Mouse (Mus musculus) MEL (cell line): ENCODE data around the gene Gm15557. TPM values are rescaled to one million over a fixed set of nuclear protein-coding genes. Genes with fewer than 3 reads are reported as not detected.

ENCODE experiments used
- DNase-seq: peaks from one replicate; pipeline ENCODE4 v3.0.0; 2011; ENCODE audit warnings: low read depth, low spot score
- H3K27ac ChIP-seq: 2 replicates; pipeline ENCODE4 v1.5.1; 2012; ENCODE audit warnings: low read depth, mild to moderate bottlenecking, control low read depth, low read length, moderate library complexity; ENCODE audit not compliant: control insufficient read depth
- H3K27me3 ChIP-seq, 2 experiments: fragments of 150-350 bp in 1 of 2; sonication (generic) in 1 of 2; 2 replicates each; pipeline ENCODE4 v1.6.1; 2012; ENCODE audit warnings: low read length in 2 of 2, mild to moderate bottlenecking in 2 of 2, improper control_type of control experiment in 1 of 2, moderate library complexity in 1 of 2; ENCODE audit not compliant: insufficient read depth in 2 of 2, control insufficient read depth in 1 of 2
- H3K36me3 ChIP-seq, 2 experiments: 2 replicates each; pipeline ENCODE4 v1.6.1; 2012 to 2014; ENCODE audit warnings: low read length in 2 of 2, improper control_type of control experiment in 1 of 2, inconsistent platforms in 1 of 2, mild to moderate bottlenecking in 1 of 2; ENCODE audit not compliant: insufficient read depth in 2 of 2, control insufficient read depth in 1 of 2
- H3K4me1 ChIP-seq, 2 experiments: fragments of 150-350 bp in 1 of 2; sonication (generic) in 1 of 2; 2 replicates each; pipeline ENCODE4 v1.6.1; 2012; ENCODE audit warnings: low read length in 2 of 2, improper control_type of control experiment in 1 of 2, mild to moderate bottlenecking in 1 of 2; ENCODE audit not compliant: insufficient read depth in 2 of 2, control insufficient read depth in 1 of 2
- H3K4me3 ChIP-seq, 2 experiments: fragments of 150-350 bp in 1 of 2; sonication (generic) in 1 of 2; 2 replicates each; pipeline ENCODE4 v1.5.1; 2012; ENCODE audit warnings: low read depth in 2 of 2, low read length in 2 of 2, mild to moderate bottlenecking in 2 of 2, moderate library complexity in 2 of 2, control low read depth in 1 of 2, improper control_type of control experiment in 1 of 2; ENCODE audit not compliant: control insufficient read depth in 1 of 2, insufficient read depth in 1 of 2
- H3K79me2 ChIP-seq: 2 replicates; pipeline ENCODE4 v1.6.1; 2012; ENCODE audit warnings: mild to moderate bottlenecking, low read length, moderate library complexity; ENCODE audit not compliant: control insufficient read depth, poor library complexity, insufficient read depth
- H3K9ac ChIP-seq: 2 replicates; pipeline ENCODE4 v1.6.1; 2012; ENCODE audit warnings: low read depth, mild to moderate bottlenecking, control low read depth, low read length, moderate library complexity; ENCODE audit not compliant: control insufficient read depth, poor library complexity, severe bottlenecking
- H3K9me3 ChIP-seq: fragments of 150-350 bp; sonication (generic); replicated peaks from 2 replicates; pipeline ENCODE4 v1.6.1; 2012; ENCODE audit warnings: mild to moderate bottlenecking, low read length, improper control_type of control experiment, moderate library complexity; ENCODE audit not compliant: insufficient read depth
- CHD2 ChIP-seq: IDR thresholded peaks from 2 replicates; pipeline ENCODE4 v1.6.1; 2011; ENCODE audit warnings: low read length, improper control_type of control experiment
- E2F4 ChIP-seq: IDR thresholded peaks from 2 replicates; pipeline ENCODE4 v1.6.1; 2011; ENCODE audit warnings: low read depth, low read length, improper control_type of control experiment, borderline replicate concordance
- ETS1 ChIP-seq: IDR thresholded peaks from 2 replicates; pipeline ENCODE4 v1.6.1; 2012; ENCODE audit warnings: low read depth, mild to moderate bottlenecking, inconsistent platforms, low read length, improper control_type of control experiment, moderate library complexity
- KAT2A ChIP-seq: conservative IDR thresholded peaks from 2 replicates; pipeline ENCODE4 v1.6.1; 2012; ENCODE audit warnings: low read depth, low read length, improper control_type of control experiment, inconsistent platforms
- MAX ChIP-seq: IDR thresholded peaks from 2 replicates; pipeline ENCODE4 v1.6.1; 2011; ENCODE audit warnings: low read length, improper control_type of control experiment
- MEF2A ChIP-seq: IDR thresholded peaks from 2 replicates; pipeline ENCODE4 v1.6.1; 2014; ENCODE audit warnings: low read depth, mild to moderate bottlenecking, inconsistent platforms, low read length, improper control_type of control experiment; ENCODE audit not compliant: poor library complexity, insufficient replicate concordance, severe bottlenecking; ENCODE audit errors: extremely low read depth
- MYB ChIP-seq: IDR thresholded peaks from 2 replicates; pipeline ENCODE4 v1.6.1; 2011; ENCODE audit warnings: mild to moderate bottlenecking, low read depth, low read length, improper control_type of control experiment
- NELFE ChIP-seq: IDR thresholded peaks from 2 replicates; pipeline ENCODE4 v1.6.1; 2011; ENCODE audit warnings: low read depth, low read length, improper control_type of control experiment
- NRF1 ChIP-seq: IDR thresholded peaks from 2 replicates; pipeline ENCODE4 v1.6.1; 2014; ENCODE audit warnings: low read depth, mild to moderate bottlenecking, inconsistent platforms, low read length, improper control_type of control experiment, moderate library complexity; ENCODE audit not compliant: poor library complexity, insufficient read depth, severe bottlenecking
- POLR2AphosphoS2 ChIP-seq: IDR thresholded peaks from 2 replicates; pipeline ENCODE4 v1.6.1; 2011; ENCODE audit warnings: low read length, improper control_type of control experiment
- POLR2AphosphoS5 ChIP-seq: IDR thresholded peaks from 2 replicates; pipeline ENCODE4 v1.6.1; 2012; ENCODE audit warnings: low read depth, borderline replicate concordance, mild to moderate bottlenecking, inconsistent platforms, low read length, moderate library complexity, mixed read lengths
- RAD21 ChIP-seq: IDR thresholded peaks from 2 replicates; pipeline ENCODE4 v1.6.1; 2011; ENCODE audit warnings: mild to moderate bottlenecking, low read depth, low read length, improper control_type of control experiment
- TBP ChIP-seq: IDR thresholded peaks from 2 replicates; pipeline ENCODE4 v1.8.0; 2011; ENCODE audit warnings: low read depth, low read length, improper control_type of control experiment
- TCF12 ChIP-seq: IDR thresholded peaks from 2 replicates; pipeline ENCODE4 v1.6.1; 2014; ENCODE audit warnings: low read depth, mild to moderate bottlenecking, inconsistent platforms, low read length, improper control_type of control experiment, moderate library complexity
- UBTF ChIP-seq: IDR thresholded peaks from 2 replicates; pipeline ENCODE4 v1.6.1; 2012; ENCODE audit warnings: low read depth, mild to moderate bottlenecking, inconsistent platforms, low read length, improper control_type of control experiment, moderate library complexity, borderline replicate concordance; ENCODE audit not compliant: insufficient read depth
- USF1 ChIP-seq: IDR thresholded peaks from 2 replicates; pipeline ENCODE4 v1.6.1; 2014; ENCODE audit warnings: low read depth, mild to moderate bottlenecking, inconsistent platforms, low read length, improper control_type of control experiment, moderate library complexity
- USF2 ChIP-seq, 2 experiments: IDR thresholded peaks; 2 replicates each; pipeline ENCODE4 v1.6.1; 2011 to 2012; ENCODE audit warnings: improper control_type of control experiment in 2 of 2, low read length in 2 of 2, borderline replicate concordance in 1 of 2, inconsistent platforms in 1 of 2, low read depth in 1 of 2, mild to moderate bottlenecking in 1 of 2; ENCODE audit not compliant: insufficient read depth in 1 of 2
- ZC3H11A ChIP-seq: IDR thresholded peaks from 2 replicates; pipeline ENCODE4 v1.6.1; 2012; ENCODE audit warnings: low read depth, mild to moderate bottlenecking, inconsistent platforms, low read length, improper control_type of control experiment
- ZMIZ1 ChIP-seq: IDR thresholded peaks from 2 replicates; pipeline ENCODE4 v1.6.1; 2012; ENCODE audit warnings: low read depth, mild to moderate bottlenecking, inconsistent platforms, low read length, improper control_type of control experiment, moderate library complexity
- ZNF384 ChIP-seq: IDR thresholded peaks from 2 replicates; pipeline ENCODE4 v1.6.1; 2012; ENCODE audit warnings: low read depth, mild to moderate bottlenecking, inconsistent platforms, low read length, improper control_type of control experiment
- polyA plus RNA-seq, 2 experiments: library from polyadenylated mRNA; stranded (reverse) in 1 of 2; unstranded in 1 of 2; fragments of >175 nt in 1 of 2; fragments of >200 nt in 1 of 2; gene quantifications; 2 replicates each; pipeline versions ENCODE4 v1.2.1 to v1.2.4; 2012; ENCODE audit warnings: low replicate concordance in 2 of 2, low read depth in 1 of 2; ENCODE audit not compliant: insufficient read length in 2 of 2, insufficient read depth in 1 of 2, missing spikeins in 1 of 2
- total RNA-seq: library from RNA; depleted of rRNA; stranded (reverse); fragments of 300-350 nt; gene quantifications from 2 replicates; pipeline ENCODE4 v1.2.3, GENCODE M21; 2012

Gene Gm15557
- total and polyA plus RNA-seq, 3 experiments: not detected

DNA sequence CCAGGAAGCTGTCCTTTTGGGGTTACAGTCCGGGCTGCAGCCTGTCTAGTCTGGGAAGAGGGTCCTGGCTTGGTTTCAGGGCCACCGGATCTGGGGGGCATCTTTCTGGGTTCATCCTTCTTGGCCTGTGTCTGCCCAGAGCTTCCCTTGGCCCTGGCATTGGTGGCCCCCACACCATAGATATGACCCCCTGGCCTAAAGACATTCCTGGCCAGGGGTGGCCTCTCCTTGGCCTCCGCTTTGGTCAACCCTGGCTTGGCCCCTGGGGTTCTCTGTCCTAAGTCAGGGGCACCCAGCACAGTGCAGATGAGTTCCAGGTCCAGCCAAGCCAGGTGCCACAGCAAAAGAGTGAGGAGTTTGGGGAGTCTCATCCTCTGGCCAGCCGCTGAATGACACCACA lies 4.2 kb downstream of the Gm15557 start:
- H3K9ac ChIP-seq: no peak overlapping the region
- H3K4me1 ChIP-seq: peaks cover 9 to 18% of the 10 kb centered on the region in 2 experiments
- no peak for TF ChIP-seq USF2 (IDR thresholded peaks at IDR 0.05; ENCODE audit: borderline replicate concordance in 1 of 2, insufficient read depth in 1 of 2, low read depth in 1 of 2, low read length in 2 of 2)
- TF ChIP-seq RAD21: no peak
- TF ChIP-seq ZNF384: no peak
- TF ChIP-seq POLR2AphosphoS5: no peak
- TF ChIP-seq ETS1: no peak
- no peak for TF ChIP-seq TCF12
- no peak for TF ChIP-seq NELFE
- no peak for TF ChIP-seq POLR2AphosphoS2
- TF ChIP-seq ZMIZ1: no peak
- TF ChIP-seq ZC3H11A: no peak
- TF ChIP-seq MEF2A: no peak
- no peak for TF ChIP-seq E2F4
- no peak for TF ChIP-seq NRF1
- no peak for TF ChIP-seq MYB
- TF ChIP-seq MAX: no peak
- H3K9me3 ChIP-seq: no peaks in the 10 kb centered on the region
- peaks cover 0 to 18% of the 10 kb centered on the region in 2 experiments; a peak in 2 of 4 replicates for H3K36me3 ChIP-seq
- H3K79me2 ChIP-seq: no peaks in the 10 kb centered on the region; the same call in 1 of the 2 replicates
- no peaks in the 10 kb centered on the region for H3K27me3 ChIP-seq
- DNase-seq: no peak
- no peak overlapping the region for H3K27ac ChIP-seq
- H3K4me3 ChIP-seq: no peak overlapping the region

DNA sequence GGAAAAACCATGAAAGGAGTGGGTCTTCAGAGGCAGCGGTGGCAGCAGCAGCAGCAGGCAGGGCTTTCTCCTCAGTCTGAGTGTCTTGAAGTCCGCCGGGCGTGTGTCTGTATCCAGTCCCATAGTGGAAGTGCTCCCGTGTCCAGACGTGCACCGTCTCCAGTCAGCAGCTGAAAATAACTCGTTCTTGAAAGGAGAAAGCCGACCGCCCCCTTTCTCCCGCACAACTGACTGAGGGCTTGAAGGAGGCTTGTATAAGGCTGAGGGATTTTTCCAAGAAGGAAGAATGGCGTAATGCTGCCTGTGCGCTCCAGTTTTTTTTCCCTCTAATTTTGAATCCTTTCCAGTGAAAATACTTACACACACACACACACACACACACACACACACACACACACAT lies 4.6 kb downstream of the Gm15557 start, which contains the start of gene Gdf5:
Gdf5 (minus strand) TSS at position 244 of the 400 bp plus-strand sequence.
- H3K36me3 ChIP-seq: peaks cover 0 to 18% of the 10 kb centered on the region in 2 experiments; a peak in 2 of 4 replicates
- no peak for DNase-seq
- H3K27me3 ChIP-seq: no peaks in the 10 kb centered on the region
- peak within 1 kb of the TSS; percentile 60 for H3K9ac ChIP-seq
- peaks cover 9 to 18% of the 10 kb centered on the region in 2 experiments for H3K4me1 ChIP-seq
- H3K27ac ChIP-seq: no peak within 1 kb of the TSS; the same call in 1 of the 2 replicates
- no peak for TF ChIP-seq CHD2
- no peak for TF ChIP-seq NELFE
- TF ChIP-seq UBTF: no peak
- TF ChIP-seq TBP: no peak
- TF ChIP-seq POLR2AphosphoS5: no peak
- no peak for TF ChIP-seq MEF2A
- no peak for TF ChIP-seq USF1
- TF ChIP-seq POLR2AphosphoS2: no peak
- no peak for TF ChIP-seq NRF1
- no peak for TF ChIP-seq KAT2A
- no peak for TF ChIP-seq ETS1
- TF ChIP-seq, all 39 proteins: peak for 0
- no peaks in the 10 kb centered on the region; the same call in 1 of the 2 replicates for H3K79me2 ChIP-seq
- no peaks in the 10 kb centered on the region for H3K9me3 ChIP-seq
- peak within 1 kb of the TSS in 1 of 2 experiments; percentile 21; a peak in 2 of 4 replicates for H3K4me3 ChIP-seq
